Mouse (Mus musculus) retina, postnatal 7 days (tissue): ENCODE data around the gene Gtf2h2.
"Not testable (repeated sequence)": the region's sequence is repeated elsewhere in the genome, so short reads cannot be mapped to it uniquely, and the experiment has no call there.

ENCODE experiments used
- DNase-seq: peaks from one replicate; pipeline ENCODE4 v3.0.0-alpha.2; 2012; ENCODE audit warnings: low read depth, low spot score

The Gtf2h2 gene

GRCm38 (mm10) chr13:100490424-100490823 lies 2.0 kb downstream of the Gtf2h2 start:
- no peak for DNase-seq

DNA sequence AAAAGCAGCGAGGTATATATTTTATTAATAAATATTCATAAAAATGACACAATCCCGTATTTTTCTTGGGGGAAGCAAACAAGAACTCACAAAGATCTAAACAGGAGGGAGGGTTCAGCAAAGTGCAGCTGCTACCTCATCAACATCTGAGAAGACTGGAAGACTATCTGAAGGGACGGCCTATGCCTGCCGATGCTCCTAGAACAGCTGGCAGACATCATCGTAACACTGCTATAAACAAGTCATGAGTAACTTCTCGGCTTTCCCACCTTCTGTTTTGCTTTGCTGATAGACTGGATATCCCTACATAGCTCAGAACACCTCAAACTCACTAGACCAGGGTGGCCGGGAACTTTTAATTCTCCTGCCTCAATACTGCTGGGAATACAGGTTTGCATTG lies 8.8 kb downstream of the Gtf2h2 start:
- DNase-seq: no peak

GRCm38 (mm10) chr13:100463527-100464222 lies 28.7 kb downstream of the Gtf2h2 start:
- DNase-seq: no peak

- no peak for DNase-seq
These were observed 31.0 kb downstream of the Gtf2h2 start for GRCm38 (mm10) chr13:100461336-100461735.

DNA sequence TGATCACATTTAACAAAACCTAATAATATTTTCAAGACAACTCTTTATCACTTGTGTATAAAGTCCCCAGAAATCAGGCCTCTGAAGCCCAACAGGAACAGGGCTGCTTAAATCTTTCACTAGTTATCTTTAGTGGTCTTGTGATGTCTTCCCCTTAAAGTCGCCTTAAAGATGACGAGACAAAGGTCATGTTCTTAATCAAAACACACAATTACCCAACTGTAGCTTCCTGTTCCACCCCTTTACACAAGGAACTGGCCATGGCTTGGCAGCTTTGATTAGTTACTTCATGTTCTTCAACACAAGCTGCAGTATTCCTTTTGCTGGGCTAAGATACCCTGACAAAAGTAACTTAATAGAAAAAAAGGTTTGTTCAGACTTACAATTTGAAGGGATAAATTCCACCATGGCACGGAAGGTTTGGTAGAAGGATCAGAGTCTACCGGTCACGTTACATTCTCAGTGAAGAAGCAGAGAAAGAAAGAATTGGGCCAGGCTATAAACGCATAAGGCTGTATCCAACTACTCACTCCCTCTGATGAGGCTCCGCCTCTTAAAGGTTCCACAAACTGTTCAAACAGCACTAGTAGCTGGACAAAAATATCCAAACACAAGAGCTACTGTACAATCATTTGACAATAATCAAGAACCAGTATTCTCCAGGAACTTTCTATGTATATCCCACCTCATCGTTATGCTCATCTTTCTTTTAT lies 39.8 kb downstream of the Gtf2h2 start, which contains the start of gene Naip1:
Gene Naip1, minus strand, starts transcription at position 455 of the 713 bp plus-strand sequence.
- not testable (repeated sequence) for DNase-seq

DNA sequence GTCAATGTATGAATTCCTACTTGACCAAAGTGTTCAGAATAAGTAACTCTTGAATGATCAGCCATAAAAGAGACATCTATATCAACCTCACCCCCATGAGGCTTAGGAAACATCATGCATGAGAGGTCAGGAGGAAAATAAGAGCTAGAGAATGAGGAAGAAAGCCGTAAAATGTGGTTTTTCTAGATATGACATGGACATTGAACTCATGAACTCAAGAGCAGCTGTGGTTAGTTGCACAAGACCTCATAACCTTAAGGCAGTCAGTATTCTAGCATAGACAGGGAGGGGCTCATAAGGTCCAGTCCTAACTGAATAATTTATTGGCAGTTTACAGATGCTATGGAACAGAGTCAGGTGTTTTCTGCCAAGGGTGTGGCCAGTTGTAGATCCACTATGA lies 42.9 kb downstream of the Gtf2h2 start:
- no peak for DNase-seq

DNA sequence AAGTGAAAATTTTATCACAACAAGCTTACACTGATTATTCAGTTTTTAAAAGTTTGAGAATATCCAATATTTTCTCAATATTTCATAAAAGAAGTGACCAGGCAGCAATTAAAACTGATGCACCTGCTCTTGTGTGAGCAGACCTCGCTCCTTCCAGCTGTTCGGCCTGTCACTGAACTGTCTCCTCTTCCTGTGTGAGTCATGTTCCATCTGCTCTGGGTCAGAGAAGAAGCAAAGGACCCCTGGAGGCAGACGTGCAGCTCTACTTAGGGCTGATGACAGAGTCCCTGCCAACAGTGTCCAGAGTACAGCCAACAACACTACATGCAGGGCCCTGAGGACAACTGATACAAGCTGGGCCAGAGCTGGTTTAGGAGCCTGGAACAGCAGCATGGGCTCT lies 52.3 kb downstream of the Gtf2h2 start:
- DNase-seq: no peak

GRCm38 (mm10) chr13:100438701-100439100 lies 53.7 kb downstream of the Gtf2h2 start:
- no peak for DNase-seq

DNA sequence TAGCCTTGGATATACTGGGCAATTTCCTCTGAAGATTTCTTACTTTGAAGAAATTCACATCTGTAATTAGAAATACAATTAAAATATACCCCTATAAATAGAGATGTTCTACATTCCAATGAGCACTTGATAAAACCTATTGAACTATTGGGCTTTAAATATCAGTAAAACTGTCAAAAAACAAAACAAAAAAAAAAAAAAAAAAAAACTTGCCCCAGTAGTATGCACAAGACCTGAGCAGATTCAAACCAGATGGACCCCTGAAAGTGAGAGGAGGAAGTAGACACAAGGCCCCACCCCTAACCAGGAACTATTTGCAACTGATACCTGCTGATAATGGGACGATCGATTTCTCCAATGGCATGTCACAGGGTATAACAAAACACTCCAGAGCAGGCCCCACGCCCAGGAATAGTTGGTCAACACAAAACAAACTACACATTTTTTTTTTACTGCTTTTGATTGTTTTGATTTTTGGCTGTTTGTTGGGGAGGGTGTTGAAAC lies 55.0 kb downstream of the Gtf2h2 start:
- no peak for DNase-seq

DNA sequence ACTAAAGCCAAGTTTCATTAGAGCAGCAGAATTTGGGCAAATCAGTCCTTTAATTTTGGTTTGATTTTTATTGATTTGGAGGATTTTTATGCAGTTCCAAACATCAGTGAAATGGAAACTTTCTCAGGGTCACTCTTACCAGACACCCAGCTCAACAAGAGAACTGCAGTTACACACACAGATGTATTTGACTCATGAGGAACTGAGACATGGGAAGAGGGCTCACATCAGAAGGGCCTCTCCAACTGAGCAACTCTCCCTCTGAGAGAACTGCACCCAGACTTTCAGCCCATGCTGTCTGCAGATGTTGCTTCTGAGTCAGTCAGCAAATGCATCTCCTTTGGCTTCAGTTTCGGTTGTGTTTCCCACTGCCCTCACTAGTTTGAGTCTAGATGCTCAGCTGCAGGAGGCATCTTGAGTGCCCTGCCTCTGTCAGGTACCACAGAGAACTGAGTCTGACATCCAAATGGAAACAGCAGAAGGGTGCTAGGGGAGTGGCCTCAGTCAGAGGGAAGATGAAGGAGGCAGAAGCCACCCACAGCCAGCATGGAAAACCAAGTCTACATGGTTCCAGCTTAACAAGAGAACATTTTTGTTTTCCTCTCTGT lies 55.7 kb downstream of the Gtf2h2 start:
- DNase-seq: not testable (repeated sequence)

GRCm38 (mm10) chr13:100419958-100420357 lies 72.4 kb downstream of the Gtf2h2 start:
- not testable (repeated sequence) for DNase-seq

DNA sequence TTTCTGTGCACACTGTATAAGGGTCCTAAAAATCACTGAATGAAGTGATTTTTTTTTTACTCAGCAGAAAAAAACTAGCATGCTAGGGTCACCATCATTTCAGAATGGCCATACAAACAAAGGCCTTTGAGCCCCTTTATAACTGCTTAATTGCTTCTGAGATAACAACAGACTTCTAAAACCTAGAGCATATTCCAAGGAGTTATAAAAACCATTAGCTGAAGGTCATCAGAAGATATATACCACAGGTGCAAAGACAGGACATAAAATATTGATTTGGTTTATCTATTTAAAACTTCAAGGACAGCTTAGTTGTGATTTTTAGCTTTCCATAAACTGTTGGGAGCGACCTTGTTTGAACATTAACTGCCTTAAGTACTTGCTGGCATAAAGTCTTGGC lies 78.0 kb downstream of the Gtf2h2 start:
- DNase-seq: no peak
